Mouse (Mus musculus): ENCODE measurements around the gene Gxylt2.

Gene Gxylt2

GRCm38 (mm10) chr6:100715296-100715828, 10.8 kb downstream of the Gxylt2 start:
- ATAC-seq (ENCODE audit: low TSS enrichment), result no peak

- no peak for ATAC-seq (ENCODE audit: low TSS enrichment)
Measured at GRCm38 (mm10) chr6:100716152-100716551, 11.6 kb downstream of the Gxylt2 start.

- no peak for ATAC-seq (ENCODE audit: low TSS enrichment)
Measured at GRCm38 (mm10) chr6:100716817-100717216, 12.3 kb downstream of the Gxylt2 start.

GRCm38 (mm10) chr6:100720098-100720501, 15.6 kb downstream of the Gxylt2 start:
- no peak for ATAC-seq (ENCODE audit: low TSS enrichment)

- ATAC-seq (ENCODE audit: low TSS enrichment), result peak; percentile 86
Measured at GRCm38 (mm10) chr6:100720882-100721721, 16.6 kb downstream of the Gxylt2 start.

- ATAC-seq (ENCODE audit: low TSS enrichment), result peak; percentile 62
Measured at GRCm38 (mm10) chr6:100731996-100732375, 27.5 kb downstream of the Gxylt2 start.

GRCm38 (mm10) chr6:100732376-100733021, 28.0 kb downstream of the Gxylt2 start:
- ATAC-seq (ENCODE audit: low TSS enrichment), result peak; percentile 92

GRCm38 (mm10) chr6:100733218-100733617, 28.7 kb downstream of the Gxylt2 start:
- ATAC-seq (ENCODE audit: low TSS enrichment), result no peak

- ATAC-seq (ENCODE audit: low TSS enrichment), result no peak
Measured at GRCm38 (mm10) chr6:100734321-100734720, 29.8 kb downstream of the Gxylt2 start.

GRCm38 (mm10) chr6:100758431-100759208, 54.1 kb downstream of the Gxylt2 start:
- no peak for ATAC-seq (ENCODE audit: low TSS enrichment)

GRCm38 (mm10) chr6:100767756-100768155, 63.2 kb downstream of the Gxylt2 start:
- no peak for ATAC-seq (ENCODE audit: low TSS enrichment)

GRCm38 (mm10) chr6:100775923-100776505, 71.5 kb downstream of the Gxylt2 start:
- ATAC-seq (ENCODE audit: low TSS enrichment), result no peak

GRCm38 (mm10) chr6:100778595-100778994, 74.1 kb downstream of the Gxylt2 start:
- no peak for ATAC-seq (ENCODE audit: low TSS enrichment)

GRCm38 (mm10) chr6:100780421-100780820, 75.9 kb downstream of the Gxylt2 start:
- ATAC-seq (ENCODE audit: low TSS enrichment), result no peak

- no peak for ATAC-seq (ENCODE audit: low TSS enrichment)
Measured at GRCm38 (mm10) chr6:100781644-100782043, 77.1 kb downstream of the Gxylt2 start.

- no peak for ATAC-seq (ENCODE audit: low TSS enrichment)
Measured at GRCm38 (mm10) chr6:100787726-100788125, 83.2 kb downstream of the Gxylt2 start.

- ATAC-seq (ENCODE audit: low TSS enrichment), result no peak
Measured at GRCm38 (mm10) chr6:100789161-100789560, 84.6 kb downstream of the Gxylt2 start.

GRCm38 (mm10) chr6:100792055-100792659, 87.6 kb downstream of the Gxylt2 start:
- ATAC-seq (ENCODE audit: low TSS enrichment), result no peak

- no peak for ATAC-seq (ENCODE audit: low TSS enrichment)
Measured at GRCm38 (mm10) chr6:100792973-100793769, 88.6 kb downstream of the Gxylt2 start.

GRCm38 (mm10) chr6:100795797-100796196, 91.3 kb downstream of the Gxylt2 start:
- no peak for ATAC-seq (ENCODE audit: low TSS enrichment)

Measured in frontal cortex, adult (tissue).